Mouse (Mus musculus) limb, embryonic 14.5 days (tissue): Measurements from ENCODE around the gene Vwa7. TPM values are rescaled to one million over a fixed set of nuclear protein-coding genes. Genes with fewer than 3 reads are reported as not detected.
"Not testable (repeated sequence)": the region's sequence is repeated elsewhere in the genome, so short reads cannot be mapped to it uniquely, and the experiment has no call there.

ENCODE experiments used
- ATAC-seq: fragments of 200-750 bp; cut with Nextera tagmentation; 2 replicates; pipeline ENCODE4 v1.8.0; 2017; ENCODE audit warnings: low read depth, moderate number of reproducible peaks, moderate TSS enrichment; ENCODE audit not compliant: low FRiP score
- DNase-seq: peaks from one replicate; pipeline ENCODE4 v3.0.0-alpha.2; 2015; ENCODE audit warnings: low spot score
- H3K27ac ChIP-seq: fragments of 300-500 bp; sonication (generic); replicated peaks from 2 replicates; pipeline ENCODE4 v1.5.1; 2014; ENCODE audit warnings: low read depth, mild to moderate bottlenecking, low read length, moderate library complexity, mixed read lengths
- H3K27me3 ChIP-seq: fragments of 300-500 bp; sonication (generic); 2 replicates; pipeline ENCODE4 v1.6.1; 2014; ENCODE audit warnings: low read length, mixed read lengths; ENCODE audit not compliant: control insufficient read depth, insufficient read depth
- H3K36me3 ChIP-seq: fragments of 300-500 bp; sonication (generic); 2 replicates; pipeline ENCODE4 v1.6.1; 2014; ENCODE audit warnings: mild to moderate bottlenecking, low read length, moderate library complexity, mixed read lengths; ENCODE audit not compliant: control insufficient read depth, insufficient read depth
- H3K4me1 ChIP-seq: fragments of 300-500 bp; sonication (generic); 2 replicates; pipeline ENCODE4 v1.6.1; 2014; ENCODE audit warnings: antibody characterized with exemption, low read length, mixed read lengths; ENCODE audit not compliant: control insufficient read depth, insufficient read depth
- H3K4me2 ChIP-seq: fragments of 300-500 bp; sonication (generic); replicated peaks from 2 replicates; pipeline ENCODE4 v1.6.1; 2014; ENCODE audit warnings: low read depth, mild to moderate bottlenecking, low read length, moderate library complexity; ENCODE audit not compliant: severe bottlenecking
- H3K4me3 ChIP-seq: fragments of 300-500 bp; sonication (generic); replicated peaks from 2 replicates; pipeline ENCODE4 v1.5.1; 2014; ENCODE audit warnings: low read length
- H3K9ac ChIP-seq: fragments of 300-500 bp; sonication (generic); 2 replicates; pipeline ENCODE4 v1.6.1; 2014; ENCODE audit warnings: mild to moderate bottlenecking, low read depth, low read length, moderate library complexity; ENCODE audit not compliant: severe bottlenecking
- H3K9me3 ChIP-seq: fragments of 300-500 bp; sonication (generic); 2 replicates; pipeline ENCODE4 v1.6.1; 2016; ENCODE audit warnings: low read length; ENCODE audit not compliant: control insufficient read depth
- POLR2A ChIP-seq: fragments of 200-500 bp; IDR thresholded peaks from 2 replicates; pipeline ENCODE4 v1.8.0; 2012; ENCODE audit warnings: inconsistent platforms, mild to moderate bottlenecking, moderate library complexity, borderline replicate concordance; ENCODE audit not compliant: insufficient read depth, insufficient read length; ENCODE audit errors: extremely low read depth
- WGBS: fragments of 180-500 bp; shearing (Covaris S2); extraction: QIAGEN DNeasy Blood & Tissue Kit; methylation state at CpG from one replicate; pipeline ENCODE4 v1.1.7; 2014; 5-methylcytosine and 5-hydroxymethylcytosine counted together
- polyA plus RNA-seq, 2 experiments: library from polyadenylated mRNA; depleted of rRNA in 1 of 2; stranded (reverse) in 1 of 2; unstranded in 1 of 2; fragments of >200 nt; fragmentation: Nextera tagmentation in 1 of 2; extraction: Ambion mirVana in 1 of 2; gene quantifications; 2 replicates each; pipeline versions ENCODE4 v1.2.1 to v1.2.3; 2012 to 2014

Vwa7 gene
- polyA plus RNA-seq, 2 experiments = 0.15 to 0.64 TPM

DNA sequence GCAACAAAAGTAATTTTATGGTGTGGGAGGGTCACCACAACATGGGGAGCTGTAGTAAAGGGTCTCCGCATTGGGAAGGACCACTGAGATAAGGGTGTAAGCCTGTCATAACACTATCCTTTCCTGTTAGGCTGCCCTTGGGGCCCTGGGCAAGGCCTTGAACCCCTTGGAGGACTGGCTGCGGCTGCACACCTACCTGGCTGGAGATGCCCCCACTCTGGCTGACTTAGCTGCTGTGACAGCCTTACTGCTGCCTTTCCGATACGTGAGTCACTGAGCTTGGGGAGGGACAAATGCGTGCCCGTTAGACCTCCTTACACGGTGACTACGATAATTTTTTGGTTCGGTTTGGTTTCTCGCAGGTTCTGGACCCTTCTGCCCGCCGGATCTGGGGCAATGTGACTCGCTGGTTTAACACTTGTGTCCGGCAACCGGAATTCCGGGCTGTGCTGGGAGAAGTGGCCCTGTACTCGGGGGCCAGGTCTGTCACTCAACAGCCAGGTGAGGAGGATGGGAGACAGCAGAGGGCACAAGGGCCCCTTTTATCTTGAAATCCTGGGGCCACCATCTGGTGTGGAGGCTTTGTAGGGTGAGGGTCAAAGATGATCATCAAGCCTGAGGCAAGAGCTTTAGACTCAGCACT, 12.2 kb upstream of the Vwa7 start:
- DNase-seq = no peak
- Histone ChIP-seq H3K27ac (no peak overlapping the region), H3K4me3 (no peak overlapping the region), H3K9me3 (no peaks in the 10 kb centered on the region), H3K27me3 (no peaks in the 10 kb centered on the region), H3K4me1 (peaks cover 16% of the 10 kb centered on the region), H3K36me3 (peaks cover 51% of the 10 kb centered on the region), H3K4me2 (no peak overlapping the region), H3K9ac (no peak overlapping the region)
- TF ChIP-seq POLR2A = no peak
- WGBS = 95% methylated on average over 17 of the region's 17 CpGs
- ATAC-seq = no peak

DNA sequence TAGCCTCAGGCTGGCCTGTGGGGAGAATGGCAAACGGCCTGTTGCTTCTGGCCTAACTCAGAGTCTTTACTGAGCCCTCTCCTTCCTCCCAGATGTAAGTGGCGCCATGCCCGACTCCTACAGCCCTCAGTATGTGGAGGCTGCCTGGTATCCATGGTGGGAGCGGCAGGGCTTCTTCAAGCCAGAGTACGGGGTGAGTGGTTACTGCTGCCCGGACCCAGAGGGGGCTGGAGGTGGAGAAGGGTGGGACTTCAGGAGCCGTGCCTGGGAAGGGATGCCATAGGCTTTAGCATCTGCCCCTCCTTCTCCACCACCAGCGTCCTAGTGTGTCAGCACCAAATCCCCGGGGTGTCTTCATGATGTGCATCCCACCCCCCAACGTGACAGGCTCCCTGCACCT, 11.2 kb upstream of the Vwa7 start:
- TF ChIP-seq POLR2A = no peak
- peaks cover 58% of the 10 kb centered on the region for H3K36me3 ChIP-seq

DNA sequence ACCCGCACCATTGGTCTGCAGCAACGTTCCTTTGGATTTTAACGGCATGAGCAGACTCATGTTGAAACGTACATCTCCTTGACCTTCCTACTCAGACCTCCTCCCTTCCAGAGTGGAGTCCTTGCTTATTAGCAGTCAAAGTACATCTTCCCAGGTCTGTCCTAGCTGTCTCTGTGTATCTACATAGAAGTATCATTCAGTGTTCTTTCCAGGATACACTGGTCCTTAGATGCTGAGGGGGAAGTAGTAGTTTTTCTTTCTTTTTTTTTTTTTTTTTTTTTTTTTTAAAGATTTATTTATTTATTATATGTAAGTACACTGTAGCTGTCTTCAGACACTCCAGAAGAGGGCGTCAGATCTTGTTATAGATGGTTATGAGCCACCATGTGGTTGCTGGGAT, 10.5 kb upstream of the Vwa7 start:
- Histone ChIP-seq H3K4me1 (peaks cover 11% of the 10 kb centered on the region), H3K36me3 (peaks cover 66% of the 10 kb centered on the region)
- not testable (repeated sequence) for H3K4me3 ChIP-seq, H3K4me2 ChIP-seq, H3K9ac ChIP-seq, H3K27ac ChIP-seq, H3K27me3 ChIP-seq, DNase-seq, ATAC-seq, H3K9me3 ChIP-seq
- WGBS = 94% methylated on average over 4 of the region's 5 CpGs

More for the DNA sequence above, 11.2 kb upstream of the Vwa7 start:
- H3K4me3 ChIP-seq = no peak overlapping the region
- no peak overlapping the region for H3K9ac ChIP-seq
- H3K27me3 ChIP-seq = no peaks in the 10 kb centered on the region
- DNase-seq (no peak), ATAC-seq (no peak)
- H3K4me1 ChIP-seq = peaks cover 11% of the 10 kb centered on the region
- no peak overlapping the region for H3K4me2 ChIP-seq
- H3K27ac ChIP-seq = no peak overlapping the region
- H3K9me3 ChIP-seq = no peaks in the 10 kb centered on the region
- 93% methylated on average over 10 of the region's 10 CpGs for WGBS

DNA sequence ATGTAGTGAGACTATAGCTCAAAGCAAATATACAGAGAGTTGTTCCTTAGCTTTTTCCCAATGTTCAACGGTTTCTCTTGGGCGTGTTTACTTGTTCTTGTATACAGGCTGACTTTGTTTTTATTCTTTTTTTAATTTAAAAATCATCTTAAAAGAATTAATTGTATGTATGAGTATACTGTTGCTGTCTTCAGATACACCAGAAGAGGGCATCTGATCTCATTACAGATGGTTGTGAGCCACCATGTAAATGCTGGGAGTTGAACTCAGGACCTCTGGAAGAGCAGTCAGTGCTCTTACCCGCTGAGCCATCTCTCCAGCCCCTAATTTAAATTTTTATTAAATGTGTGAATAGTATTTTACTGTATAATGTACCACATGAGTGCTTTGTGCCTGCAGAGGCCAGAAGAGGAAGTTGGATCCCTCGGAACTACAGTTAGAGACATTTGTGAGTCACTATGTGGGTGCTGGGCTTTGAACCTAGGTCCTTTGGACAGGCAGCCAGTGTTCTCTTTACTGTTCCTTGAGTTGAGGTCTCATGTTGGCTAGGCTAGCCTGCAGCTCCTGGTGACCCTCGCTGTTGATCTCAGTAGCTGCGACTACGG, 8.9 kb upstream of the Vwa7 start:
- TF ChIP-seq POLR2A = no peak
- Histone ChIP-seq H3K4me3 (no peak overlapping the region), H3K27me3 (no peaks in the 10 kb centered on the region), H3K4me1 (peaks cover 6% of the 10 kb centered on the region), H3K9ac (no peak overlapping the region), H3K27ac (no peak overlapping the region), H3K36me3 (peaks cover 82% of the 10 kb centered on the region), H3K9me3 (no peaks in the 10 kb centered on the region), H3K4me2 (no peak overlapping the region)
- DNase-seq (no peak), ATAC-seq (no peak)
- 95% methylated on average over 7 of the region's 7 CpGs for WGBS

DNA sequence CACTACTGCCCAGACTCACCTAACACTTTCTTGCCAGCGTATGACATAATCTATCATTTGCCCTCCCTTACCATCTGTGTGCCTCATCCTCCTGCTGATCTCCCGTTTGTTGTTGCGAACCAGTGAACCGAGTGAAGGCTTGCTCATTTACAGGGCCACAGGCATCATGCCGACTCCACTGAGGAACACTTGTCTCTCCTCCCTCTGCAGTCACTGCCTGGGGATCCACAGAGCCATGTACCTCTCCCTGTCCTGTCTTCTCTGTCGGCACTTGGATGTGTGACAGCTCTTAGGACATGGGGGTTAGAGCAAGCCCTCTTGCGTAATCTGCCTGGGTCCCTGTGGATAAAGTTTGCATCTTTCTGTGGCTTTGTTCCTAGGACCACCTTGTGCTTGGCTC, 6.8 kb upstream of the Vwa7 start:
- TF ChIP-seq POLR2A = no peak

GRCm38 (mm10) chr17:35011440-35011839, 4.9 kb upstream of the Vwa7 start:
- 94% methylated on average over 8 of the region's 8 CpGs for WGBS
- Histone ChIP-seq H3K4me3 (no peak overlapping the region), H3K36me3 (peaks cover 98% of the 10 kb centered on the region), H3K27ac (no peak overlapping the region), H3K27me3 (no peaks in the 10 kb centered on the region), H3K9ac (no peak overlapping the region), H3K4me1 (no peaks in the 10 kb centered on the region), H3K4me2 (no peak overlapping the region), H3K9me3 (no peaks in the 10 kb centered on the region)
- no peak for ATAC-seq
- no peak for DNase-seq
- no peak for TF ChIP-seq POLR2A

More for the DNA sequence above, 6.8 kb upstream of the Vwa7 start:
- H3K4me3 ChIP-seq = no peak overlapping the region
- ATAC-seq (no peak), DNase-seq (no peak)
- H3K36me3 ChIP-seq = peaks cover 95% of the 10 kb centered on the region
- H3K27ac ChIP-seq = no peak overlapping the region
- no peaks in the 10 kb centered on the region for H3K27me3 ChIP-seq
- no peaks in the 10 kb centered on the region for H3K9me3 ChIP-seq
- H3K4me1 ChIP-seq = no peaks in the 10 kb centered on the region
- H3K9ac ChIP-seq = no peak overlapping the region
- no peak overlapping the region for H3K4me2 ChIP-seq
- 91% methylated on average over 7 of the region's 7 CpGs for WGBS
